Mouse (Mus musculus): ENCODE measurements at regions not wholly inside any gene's neighbourhood (a gene's known extent, or its start where the extent isn't known, plus 50 kb on each side); places are given as distances from the start of the nearest gene placed in this dataset.

DNA sequence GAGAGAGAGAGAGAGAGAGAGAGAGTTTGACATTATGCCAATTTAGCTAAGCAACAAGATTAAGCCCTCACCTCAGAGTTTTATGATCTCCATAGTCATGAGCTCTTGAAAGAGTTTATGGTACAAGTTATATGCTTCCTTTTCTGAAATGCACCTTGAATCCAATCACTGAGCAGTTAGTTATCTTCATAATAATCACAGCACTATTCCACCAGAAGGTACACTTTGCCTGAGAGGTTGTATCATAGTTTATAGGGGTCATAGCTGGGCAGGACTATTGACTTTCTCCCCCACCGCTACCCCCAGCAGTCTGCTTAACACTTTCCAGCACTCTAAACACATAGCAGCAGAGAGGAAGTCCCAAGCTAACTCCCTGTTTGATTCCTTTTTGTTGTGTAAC is 151.8 kb upstream of the Rprm start:
- TF ChIP-seq CTCF (IDR thresholded peaks at IDR 0.05; ENCODE audit: borderline replicate concordance, extremely low read depth, insufficient read depth, insufficient read length) (no peak), POLR2A (IDR thresholded peaks at IDR 0.05; ENCODE audit: borderline replicate concordance, extremely low read depth, insufficient read depth, insufficient read length, poor library complexity, severe bottlenecking) (no peak)
